Mouse (Mus musculus): ENCODE measurements at regions not wholly inside any gene's neighbourhood (a gene's known extent, or its start where the extent isn't known, plus 50 kb on each side); places are given as distances from the start of the nearest gene placed in this dataset.

- Histone ChIP-seq H3K4me3 (ENCODE audit: low read depth, low read length) (no peak overlapping the region), H3K27me3 (replicated peaks; ENCODE audit: control insufficient read depth, insufficient read depth, low read length) (no peaks in the 10 kb centered on the region), H3K9me3 (ENCODE audit: control insufficient read depth) (no peaks in the 10 kb centered on the region), H3K27ac (ENCODE audit: low read depth, low read length) (no peak overlapping the region), H3K4me1 (replicated peaks; ENCODE audit: control insufficient read depth, insufficient read depth, low read length) (no peaks in the 10 kb centered on the region), H3K36me3 (ENCODE audit: control insufficient read depth, insufficient read depth) (no peaks in the 10 kb centered on the region), H3K4me2 (replicated peaks; ENCODE audit: low read depth) (no peak overlapping the region), H3K9ac (ENCODE audit: low read depth, low read length) (no peak overlapping the region)
- WGBS = 26% methylated on average over 18 of the region's 18 CpGs
- TF ChIP-seq CTCF (IDR thresholded peaks at IDR 0.05; ENCODE audit: low read depth) = no peak
- no peak for ATAC-seq
Observed at GRCm38 (mm10) chr9:122629171-122629904, 117.8 kb upstream of the Topaz1 start.

GRCm38 (mm10) chr9:122631793-122632192 lies 115.4 kb upstream of the Topaz1 start:
- Histone ChIP-seq H3K9me3 (ENCODE audit: control insufficient read depth) (no peaks in the 10 kb centered on the region), H3K4me2 (replicated peaks; ENCODE audit: low read depth) (no peak overlapping the region), H3K9ac (ENCODE audit: low read depth, low read length) (no peak overlapping the region), H3K36me3 (ENCODE audit: control insufficient read depth, insufficient read depth) (no peaks in the 10 kb centered on the region), H3K27me3 (replicated peaks; ENCODE audit: control insufficient read depth, insufficient read depth, low read length) (no peaks in the 10 kb centered on the region), H3K4me1 (replicated peaks; ENCODE audit: control insufficient read depth, insufficient read depth, low read length) (no peaks in the 10 kb centered on the region), H3K4me3 (ENCODE audit: low read depth, low read length) (no peak overlapping the region), H3K27ac (ENCODE audit: low read depth, low read length) (no peak overlapping the region)
- 69% methylated on average over 9 of the region's 9 CpGs for WGBS
- TF ChIP-seq CTCF (IDR thresholded peaks at IDR 0.05; ENCODE audit: low read depth) = no peak
- ATAC-seq = no peak

- Histone ChIP-seq H3K27ac (ENCODE audit: low read depth, low read length) (no peak overlapping the region), H3K4me2 (replicated peaks; ENCODE audit: low read depth) (no peak overlapping the region), H3K36me3 (ENCODE audit: control insufficient read depth, insufficient read depth) (no peaks in the 10 kb centered on the region), H3K4me3 (ENCODE audit: low read depth, low read length) (no peak overlapping the region), H3K27me3 (replicated peaks; ENCODE audit: control insufficient read depth, insufficient read depth, low read length) (no peaks in the 10 kb centered on the region), H3K9ac (ENCODE audit: low read depth, low read length) (no peak overlapping the region), H3K4me1 (replicated peaks; ENCODE audit: control insufficient read depth, insufficient read depth, low read length) (no peaks in the 10 kb centered on the region), H3K9me3 (ENCODE audit: control insufficient read depth) (no peaks in the 10 kb centered on the region)
- no peak for ATAC-seq
- TF ChIP-seq CTCF (IDR thresholded peaks at IDR 0.05; ENCODE audit: low read depth) = no peak
- 78% methylated on average over 1 of the region's 1 CpGs for WGBS
Observed at GRCm38 (mm10) chr9:122633484-122633883, 113.7 kb upstream of the Topaz1 start.

- Histone ChIP-seq H3K27me3 (replicated peaks; ENCODE audit: control insufficient read depth, insufficient read depth, low read length) (no peaks in the 10 kb centered on the region), H3K27ac (ENCODE audit: low read depth, low read length) (no peak overlapping the region), H3K4me2 (replicated peaks; ENCODE audit: low read depth) (no peak overlapping the region), H3K4me3 (ENCODE audit: low read depth, low read length) (no peak overlapping the region), H3K4me1 (replicated peaks; ENCODE audit: control insufficient read depth, insufficient read depth, low read length) (no peaks in the 10 kb centered on the region), H3K9ac (ENCODE audit: low read depth, low read length) (no peak overlapping the region), H3K9me3 (ENCODE audit: control insufficient read depth) (no peaks in the 10 kb centered on the region), H3K36me3 (ENCODE audit: control insufficient read depth, insufficient read depth) (no peaks in the 10 kb centered on the region)
- no peak for ATAC-seq
- no peak for TF ChIP-seq CTCF (IDR thresholded peaks at IDR 0.05; ENCODE audit: low read depth)
- WGBS = 50% methylated on average over 10 of the region's 10 CpGs
Observed at GRCm38 (mm10) chr9:122635138-122635964, 111.8 kb upstream of the Topaz1 start.

- H3K4me1 ChIP-seq (replicated peaks; ENCODE audit: control insufficient read depth, insufficient read depth, low read length) = no peaks in the 10 kb centered on the region
- no peak overlapping the region for H3K4me2 ChIP-seq (replicated peaks; ENCODE audit: low read depth)
- H3K36me3 ChIP-seq (ENCODE audit: control insufficient read depth, insufficient read depth) = no peaks in the 10 kb centered on the region
- 71% methylated on average over 3 of the region's 3 CpGs for whole genome bisulfite sequencing
- no peak for TF ChIP-seq CTCF (IDR thresholded peaks at IDR 0.05; ENCODE audit: low read depth)
- no peak overlapping the region for H3K27ac ChIP-seq (ENCODE audit: low read depth, low read length)
- no peaks in the 10 kb centered on the region for H3K27me3 ChIP-seq (replicated peaks; ENCODE audit: control insufficient read depth, insufficient read depth, low read length)
- H3K9ac ChIP-seq (ENCODE audit: low read depth, low read length) = no peak overlapping the region
- no peaks in the 10 kb centered on the region for H3K9me3 ChIP-seq (ENCODE audit: control insufficient read depth)
- no peak for ATAC-seq
- H3K4me3 ChIP-seq (ENCODE audit: low read depth, low read length) = no peak overlapping the region
Observed at GRCm38 (mm10) chr9:122637591-122637990, 109.6 kb upstream of the Topaz1 start.

- no peak for ATAC-seq
- H3K9me3 ChIP-seq (ENCODE audit: control insufficient read depth) = no peaks in the 10 kb centered on the region
- H3K27ac ChIP-seq (ENCODE audit: low read depth, low read length) = no peak overlapping the region
- H3K4me1 ChIP-seq (replicated peaks; ENCODE audit: control insufficient read depth, insufficient read depth, low read length) = no peaks in the 10 kb centered on the region
- H3K27me3 ChIP-seq (replicated peaks; ENCODE audit: control insufficient read depth, insufficient read depth, low read length) = no peaks in the 10 kb centered on the region
- H3K4me3 ChIP-seq (ENCODE audit: low read depth, low read length) = no peak overlapping the region
- WGBS = 84% methylated on average over 4 of the region's 4 CpGs
- TF ChIP-seq CTCF (IDR thresholded peaks at IDR 0.05; ENCODE audit: low read depth) = no peak
- H3K4me2 ChIP-seq (replicated peaks; ENCODE audit: low read depth) = no peak overlapping the region
- H3K9ac ChIP-seq (ENCODE audit: low read depth, low read length) = no peak overlapping the region
- H3K36me3 ChIP-seq (ENCODE audit: control insufficient read depth, insufficient read depth) = no peaks in the 10 kb centered on the region
Observed at GRCm38 (mm10) chr9:122639239-122639638, 107.9 kb upstream of the Topaz1 start.

Measured in intestine, postnatal 0 days (tissue).